Mouse (Mus musculus): Measurements from ENCODE around the gene H2-Q10. TPM values are rescaled to one million over a fixed set of nuclear protein-coding genes. Genes with fewer than 3 reads are reported as not detected.
"Not testable (repeated sequence)": the region's sequence is repeated elsewhere in the genome, so short reads cannot be mapped to it uniquely, and the experiment has no call there.

H2-Q10 gene
- polyA plus RNA-seq, 1 experiment from 2014 or later = 0.36 TPM

DNA sequence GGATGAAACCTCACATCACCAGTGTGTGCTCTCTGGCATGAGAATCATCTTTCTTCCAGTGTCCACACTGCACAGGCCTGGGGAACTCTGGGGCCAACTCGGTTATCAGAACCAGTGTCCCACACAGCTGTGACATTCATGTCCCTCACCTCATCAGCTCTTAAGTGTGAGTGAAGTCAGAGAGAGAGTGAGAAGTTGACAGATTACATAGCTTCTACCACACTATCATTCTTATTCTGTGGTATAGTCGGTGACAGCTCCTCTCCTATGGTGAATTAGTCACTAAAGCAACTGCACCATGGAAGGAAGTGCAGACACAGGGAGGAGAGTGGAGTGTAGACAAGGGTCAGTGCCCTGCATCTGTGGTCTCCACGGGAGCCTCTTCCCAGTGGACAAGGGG is 953 bp upstream of the H2-Q10 start:
- not testable (repeated sequence) for H3K9ac ChIP-seq (replicated peaks); H3K4me2 ChIP-seq; H3K9me3 ChIP-seq (replicated peaks); H3K27ac ChIP-seq (replicated peaks); ATAC-seq (ENCODE audit: low FRiP score); H3K36me3 ChIP-seq; H3K4me3 ChIP-seq (replicated peaks)
- H3K27me3 ChIP-seq (replicated peaks) = peaks cover 27% of the 10 kb centered on the region
- 64% methylated on average over 3 of the region's 3 CpGs for WGBS
- H3K4me1 ChIP-seq = peaks cover 12% of the 10 kb centered on the region

DNA sequence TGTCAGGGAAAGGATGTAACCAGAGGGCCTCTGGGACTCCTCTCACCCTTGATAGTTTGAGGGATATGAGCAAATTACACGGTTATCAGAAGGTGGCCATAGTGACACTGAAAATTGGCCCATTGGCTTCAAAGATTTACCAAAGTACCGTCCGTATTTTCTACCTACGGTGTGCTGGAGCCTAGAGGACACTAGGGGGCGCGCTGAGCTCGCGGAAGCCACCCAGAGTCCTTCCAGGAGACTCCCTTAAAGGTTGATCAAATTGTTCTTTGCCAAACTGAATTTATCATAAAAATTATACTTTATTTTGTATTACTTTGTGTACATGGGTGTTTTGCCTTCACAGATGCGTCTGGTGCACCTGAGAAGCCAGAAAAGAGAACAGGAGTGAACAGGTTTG is 14.2 kb downstream of the H2-Q10 start:
- H3K9ac ChIP-seq (replicated peaks) = no peak overlapping the region
- H3K4me2 ChIP-seq = no peak overlapping the region
- H3K27me3 ChIP-seq (replicated peaks) = no peaks in the 10 kb centered on the region
- no peaks in the 10 kb centered on the region for H3K36me3 ChIP-seq
- H3K9me3 ChIP-seq (replicated peaks) = no peaks in the 10 kb centered on the region
- no peak for ATAC-seq (ENCODE audit: low FRiP score)
- no peak overlapping the region for H3K4me3 ChIP-seq (replicated peaks)
- WGBS = 4% methylated on average over 9 of the region's 9 CpGs
- H3K4me1 ChIP-seq = no peaks in the 10 kb centered on the region
- H3K27ac ChIP-seq (replicated peaks) = no peak overlapping the region

DNA sequence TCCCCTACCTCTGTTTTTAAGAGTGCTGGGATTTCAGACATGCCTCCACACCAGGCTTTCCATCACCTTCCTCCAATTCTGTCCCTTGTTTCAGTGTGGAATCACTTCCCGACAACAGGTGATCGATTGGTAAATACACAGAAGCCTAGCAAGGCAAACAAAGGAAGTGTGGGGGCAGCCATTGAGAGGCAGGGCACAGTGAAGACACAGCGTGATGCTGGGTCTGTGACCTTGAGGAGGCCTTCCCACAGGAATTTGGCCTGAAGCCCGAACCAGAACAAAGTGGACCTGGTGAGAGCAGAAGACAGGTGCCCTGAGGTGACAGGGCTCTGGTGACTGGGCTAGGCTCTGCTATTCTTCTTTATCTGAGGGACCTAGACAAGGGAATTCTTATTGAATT is 15.8 kb downstream of the H2-Q10 start:
- no peak overlapping the region for H3K4me3 ChIP-seq (replicated peaks)
- 28% methylated on average over 4 of the region's 4 CpGs for WGBS
- no peak overlapping the region for H3K9ac ChIP-seq (replicated peaks)
- no peaks in the 10 kb centered on the region for H3K9me3 ChIP-seq (replicated peaks)
- H3K27ac ChIP-seq (replicated peaks) = no peak overlapping the region
- no peak overlapping the region for H3K4me2 ChIP-seq
- H3K4me1 ChIP-seq = 0 out of 2 replicates have a peak, but pooled peaks cover 5% of the 10 kb centered on the region
- ATAC-seq (ENCODE audit: low FRiP score) = no peak
- H3K27me3 ChIP-seq (replicated peaks) = no peaks in the 10 kb centered on the region
- no peaks in the 10 kb centered on the region for H3K36me3 ChIP-seq

DNA sequence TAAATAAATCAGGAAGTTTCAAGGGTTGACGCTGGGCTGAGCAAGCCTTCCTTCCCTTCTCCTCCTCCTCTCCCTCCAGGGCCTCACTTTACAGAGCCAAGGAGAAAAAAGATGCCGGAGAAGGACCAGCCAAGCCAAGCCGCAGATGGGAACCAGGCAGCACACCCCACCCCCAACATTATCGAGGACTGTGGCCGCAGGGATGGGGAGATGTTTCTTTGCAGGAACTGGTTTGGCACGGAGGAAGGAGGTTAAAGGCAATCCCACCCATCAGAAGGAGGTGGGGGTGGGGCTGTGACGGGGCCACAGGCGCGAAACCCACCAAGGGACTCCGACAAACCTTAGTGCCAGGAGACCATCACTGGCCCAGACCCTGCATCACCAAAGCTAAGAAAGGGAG is 16.8 kb downstream of the H2-Q10 start:
- no peaks in the 10 kb centered on the region for H3K9me3 ChIP-seq (replicated peaks)
- no peaks in the 10 kb centered on the region for H3K36me3 ChIP-seq
- H3K27me3 ChIP-seq (replicated peaks) = no peaks in the 10 kb centered on the region
- H3K4me1 ChIP-seq = 0 out of 2 replicates have a peak, but pooled peaks cover 5% of the 10 kb centered on the region
- no peak overlapping the region for H3K27ac ChIP-seq (replicated peaks)
- no peak overlapping the region for H3K4me3 ChIP-seq (replicated peaks)
- ATAC-seq (ENCODE audit: low FRiP score) = no peak
- no peak overlapping the region for H3K4me2 ChIP-seq
- WGBS = 69% methylated on average over 10 of the region's 10 CpGs
- no peak overlapping the region for H3K9ac ChIP-seq (replicated peaks)

DNA sequence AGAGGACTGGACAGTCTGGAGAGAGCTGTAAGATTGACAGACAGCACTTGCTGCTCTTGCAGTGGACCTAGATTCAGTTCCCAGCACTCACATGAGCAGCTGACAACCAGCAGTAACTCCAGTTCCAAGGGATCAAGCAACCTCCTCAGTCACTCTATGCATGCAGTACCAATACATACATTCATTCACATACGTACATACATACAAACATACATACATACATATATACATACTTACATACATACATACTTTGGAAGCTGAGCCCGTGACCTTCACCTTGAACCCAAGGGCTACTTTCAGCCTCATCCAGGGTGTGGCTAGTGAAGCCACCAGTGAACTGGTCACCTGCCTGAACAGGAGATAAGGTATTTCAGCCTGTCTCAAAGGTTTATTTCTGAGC is 18.2 kb downstream of the H2-Q10 start:
- Histone ChIP-seq H3K36me3 (no peaks in the 10 kb centered on the region), H3K27ac (replicated peaks) (no peak overlapping the region), H3K4me1 (0 out of 2 replicates have a peak, but pooled peaks cover 5% of the 10 kb centered on the region), H3K9ac (replicated peaks) (no peak overlapping the region), H3K4me2 (no peak overlapping the region), H3K27me3 (replicated peaks) (no peaks in the 10 kb centered on the region), H3K4me3 (replicated peaks) (no peak overlapping the region), H3K9me3 (replicated peaks) (no peaks in the 10 kb centered on the region)
- ATAC-seq (ENCODE audit: low FRiP score) = no peak
- 95% methylated on average over 2 of the region's 2 CpGs for WGBS

DNA sequence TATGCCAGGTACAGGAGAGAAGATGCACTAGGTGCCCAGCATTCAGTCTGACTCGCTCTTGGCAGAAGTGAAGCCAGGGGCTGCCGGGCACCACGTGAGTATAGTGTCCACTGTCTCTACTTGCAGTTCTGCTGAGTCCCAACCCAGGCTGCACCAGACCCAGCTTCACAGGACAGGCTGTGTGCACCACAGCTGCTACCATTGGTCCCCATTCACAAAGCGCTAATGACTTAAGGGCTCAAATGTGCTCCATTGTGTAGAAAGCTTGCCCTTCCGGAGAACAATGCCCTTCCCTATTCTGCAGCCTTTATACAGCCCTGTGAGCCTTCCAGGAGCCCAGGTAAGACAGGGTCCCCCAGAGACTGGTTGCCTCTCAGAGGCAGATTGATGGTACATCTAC is 20.4 kb downstream of the H2-Q10 start:
- no peak overlapping the region for H3K9ac ChIP-seq (replicated peaks)

DNA sequence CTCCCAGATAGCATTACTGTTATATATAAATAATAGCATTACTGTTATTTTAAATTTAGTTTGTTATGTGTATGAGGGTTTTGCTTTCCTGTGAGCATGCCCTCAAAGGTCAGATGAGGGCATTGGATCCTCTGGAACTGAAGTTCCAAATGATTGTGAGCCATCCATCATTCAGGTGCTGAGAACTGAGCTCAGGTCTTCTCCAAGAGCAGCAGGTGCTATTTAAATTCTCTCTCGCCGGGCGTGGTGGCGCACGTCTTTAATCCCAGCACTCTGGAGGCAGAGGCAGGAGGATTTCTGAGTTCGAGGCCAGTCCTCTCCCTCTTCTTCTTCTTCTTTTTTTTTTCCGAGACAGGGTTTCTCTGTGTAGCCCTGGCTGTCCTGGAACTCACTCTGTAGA is 27.2 kb downstream of the H2-Q10 start:
- Histone ChIP-seq H3K36me3 (no peaks in the 10 kb centered on the region), H3K4me2 (no peak overlapping the region), H3K9ac (replicated peaks) (no peak overlapping the region), H3K4me1 (peaks cover 1% of the 10 kb centered on the region; the same call in 1 of the 2 replicates), H3K9me3 (replicated peaks) (no peaks in the 10 kb centered on the region), H3K4me3 (replicated peaks) (no peak overlapping the region), H3K27ac (replicated peaks) (no peak overlapping the region), H3K27me3 (replicated peaks) (no peaks in the 10 kb centered on the region)
- ATAC-seq (ENCODE audit: low FRiP score) = no peak
- 96% methylated on average over 7 of the region's 7 CpGs for WGBS

More for the DNA sequence above, 20.4 kb downstream of the H2-Q10 start:
- 30% methylated on average over 5 of the region's 5 CpGs for WGBS
- H3K27me3 ChIP-seq (replicated peaks) = no peaks in the 10 kb centered on the region
- no peaks in the 10 kb centered on the region for H3K9me3 ChIP-seq (replicated peaks)
- no peak overlapping the region for H3K27ac ChIP-seq (replicated peaks)
- no peaks in the 10 kb centered on the region for H3K36me3 ChIP-seq
- no peak overlapping the region for H3K4me2 ChIP-seq
- no peak for ATAC-seq (ENCODE audit: low FRiP score)
- H3K4me3 ChIP-seq (replicated peaks) = no peak overlapping the region
- H3K4me1 ChIP-seq = 0 out of 2 replicates have a peak, but pooled peaks cover 5% of the 10 kb centered on the region

DNA sequence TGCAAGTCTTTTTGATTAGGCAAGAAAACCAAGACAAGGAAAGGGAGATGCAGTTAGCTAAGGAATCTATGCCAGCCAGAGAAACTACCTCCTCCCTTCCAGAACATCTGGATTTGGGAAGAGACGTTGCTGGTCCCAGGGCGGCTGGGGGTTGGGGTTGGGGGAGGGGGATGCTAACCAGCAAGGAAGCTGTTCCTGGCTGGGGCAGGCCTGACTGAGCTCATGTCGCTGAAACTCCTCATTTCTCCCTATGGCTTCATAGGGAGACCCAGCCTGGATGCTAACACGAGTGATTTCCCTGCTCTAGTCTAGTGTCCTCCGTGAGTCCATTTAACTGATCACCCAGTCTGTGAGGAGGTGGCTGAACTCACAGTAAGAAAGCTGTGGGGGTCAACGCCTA is 32.3 kb downstream of the H2-Q10 start:
- Histone ChIP-seq H3K27ac (replicated peaks) (no peak overlapping the region), H3K4me2 (no peak overlapping the region), H3K4me3 (replicated peaks) (no peak overlapping the region), H3K9me3 (replicated peaks) (no peaks in the 10 kb centered on the region), H3K27me3 (replicated peaks) (peaks cover 17% of the 10 kb centered on the region), H3K36me3 (no peaks in the 10 kb centered on the region), H3K4me1 (peaks cover 2% of the 10 kb centered on the region; the same call in 1 of the 2 replicates), H3K9ac (replicated peaks) (no peak overlapping the region)
- ATAC-seq (ENCODE audit: low FRiP score) = no peak
- WGBS = 6% methylated on average over 6 of the region's 6 CpGs

DNA sequence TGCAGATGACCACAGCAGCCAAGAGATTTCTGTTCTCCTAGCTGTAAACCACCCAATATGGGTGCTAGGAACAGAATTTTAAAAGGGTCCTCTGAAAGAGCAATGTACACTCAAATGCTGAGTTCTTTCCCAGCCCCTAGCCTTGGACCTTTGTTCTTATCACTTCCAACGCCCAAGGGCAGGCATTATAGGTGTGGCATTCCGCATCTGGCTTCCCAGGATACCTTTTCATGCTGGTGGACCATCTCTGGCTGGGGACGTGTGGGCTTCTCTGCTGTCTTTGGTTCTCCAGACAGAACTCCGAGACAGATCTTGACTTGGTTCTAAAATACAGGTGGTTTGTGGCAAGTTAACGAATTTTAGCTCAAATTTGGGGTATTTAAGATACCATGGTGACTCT is 32.9 kb downstream of the H2-Q10 start:
- H3K36me3 ChIP-seq = no peaks in the 10 kb centered on the region
- no peak overlapping the region for H3K4me3 ChIP-seq (replicated peaks)
- no peak overlapping the region for H3K9ac ChIP-seq (replicated peaks)
- WGBS = 58% methylated on average over 5 of the region's 5 CpGs
- no peak for ATAC-seq (ENCODE audit: low FRiP score)
- no peak overlapping the region for H3K27ac ChIP-seq (replicated peaks)
- no peak overlapping the region for H3K4me2 ChIP-seq
- H3K4me1 ChIP-seq = peaks cover 2% of the 10 kb centered on the region; the same call in 1 of the 2 replicates
- peaks cover 22% of the 10 kb centered on the region for H3K27me3 ChIP-seq (replicated peaks)
- H3K9me3 ChIP-seq (replicated peaks) = no peaks in the 10 kb centered on the region

DNA sequence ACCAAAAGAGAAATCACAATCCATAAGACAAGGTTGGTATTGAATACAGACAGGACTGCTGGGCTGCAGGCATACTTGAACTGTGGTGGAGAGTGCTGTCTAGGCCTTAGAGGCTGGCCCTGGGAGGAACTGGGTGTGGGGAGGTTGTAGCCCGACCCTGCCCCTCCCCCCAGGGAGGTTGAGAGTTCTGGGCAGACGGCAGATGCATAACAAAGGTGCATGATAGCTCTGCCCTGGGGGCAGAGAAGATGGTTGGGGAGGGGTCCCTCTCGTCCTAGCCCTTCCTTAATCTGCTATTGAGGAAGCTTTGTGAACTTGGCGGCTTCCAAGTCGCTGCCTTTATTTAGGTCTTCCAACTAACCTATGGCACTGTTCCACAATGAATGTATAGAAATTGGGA is 34.0 kb downstream of the H2-Q10 start:
- H3K9ac ChIP-seq (replicated peaks) = no peak overlapping the region
- no peak overlapping the region for H3K4me3 ChIP-seq (replicated peaks)
- H3K27me3 ChIP-seq (replicated peaks) = peaks cover 24% of the 10 kb centered on the region
- peaks cover 2% of the 10 kb centered on the region; the same call in 1 of the 2 replicates for H3K4me1 ChIP-seq
- H3K27ac ChIP-seq (replicated peaks) = no peak overlapping the region
- no peak for ATAC-seq (ENCODE audit: low FRiP score)
- no peaks in the 10 kb centered on the region for H3K36me3 ChIP-seq
- WGBS = 27% methylated on average over 5 of the region's 5 CpGs
- H3K9me3 ChIP-seq (replicated peaks) = no peaks in the 10 kb centered on the region
- no peak overlapping the region for H3K4me2 ChIP-seq

DNA sequence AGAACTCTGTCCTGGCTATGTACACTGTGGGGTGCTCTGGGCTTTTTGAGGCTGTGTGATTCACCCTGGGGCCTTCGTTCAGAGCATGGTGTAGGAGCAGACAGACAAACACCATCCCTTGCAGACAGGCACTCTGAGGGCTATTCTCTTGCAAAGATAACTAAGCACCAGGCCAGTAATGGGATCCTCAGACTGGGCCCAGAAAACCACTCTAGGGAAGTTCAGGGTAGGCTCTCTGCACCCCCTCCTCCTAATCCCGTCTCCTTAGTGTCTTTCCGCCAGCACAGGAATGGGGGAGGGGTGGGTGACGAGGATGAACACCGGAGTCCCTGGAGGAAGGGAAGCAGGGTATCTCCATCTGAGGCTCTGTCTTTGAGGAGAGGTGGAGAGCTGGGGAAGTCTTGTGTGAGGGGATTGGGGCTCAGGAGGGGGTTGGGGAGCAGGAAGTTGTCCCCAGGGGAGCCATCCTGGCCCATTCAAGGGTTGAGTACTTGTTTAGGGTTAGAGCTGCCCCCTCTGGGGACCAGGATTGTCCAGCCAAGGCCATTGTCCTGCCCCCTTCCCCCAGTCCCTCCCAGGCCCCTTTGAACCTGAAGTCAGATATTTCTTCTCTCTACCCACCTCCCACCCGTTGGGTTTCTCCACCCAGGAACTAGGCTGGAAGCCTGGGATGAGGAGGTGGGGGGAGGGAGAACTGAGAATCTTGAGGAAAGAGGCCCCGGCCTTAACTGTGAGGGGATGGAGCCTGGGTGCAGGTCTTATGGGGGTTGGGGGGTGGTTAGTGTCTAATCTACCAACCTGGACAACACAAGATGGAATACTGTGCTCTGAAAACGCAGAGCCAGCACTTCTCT is 35.0 kb downstream of the H2-Q10 start:
- Histone ChIP-seq H3K27me3 (replicated peaks) (peaks cover 24% of the 10 kb centered on the region), H3K4me3 (replicated peaks) (no peak overlapping the region), H3K36me3 (no peaks in the 10 kb centered on the region), H3K4me2 (no peak overlapping the region), H3K27ac (replicated peaks) (no peak overlapping the region), H3K9me3 (replicated peaks) (no peaks in the 10 kb centered on the region), H3K4me1 (peaks cover 2% of the 10 kb centered on the region; the same call in 1 of the 2 replicates), H3K9ac (replicated peaks) (no peak overlapping the region)
- WGBS = 29% methylated on average over 8 of the region's 8 CpGs
- ATAC-seq (ENCODE audit: low FRiP score) = no peak

DNA sequence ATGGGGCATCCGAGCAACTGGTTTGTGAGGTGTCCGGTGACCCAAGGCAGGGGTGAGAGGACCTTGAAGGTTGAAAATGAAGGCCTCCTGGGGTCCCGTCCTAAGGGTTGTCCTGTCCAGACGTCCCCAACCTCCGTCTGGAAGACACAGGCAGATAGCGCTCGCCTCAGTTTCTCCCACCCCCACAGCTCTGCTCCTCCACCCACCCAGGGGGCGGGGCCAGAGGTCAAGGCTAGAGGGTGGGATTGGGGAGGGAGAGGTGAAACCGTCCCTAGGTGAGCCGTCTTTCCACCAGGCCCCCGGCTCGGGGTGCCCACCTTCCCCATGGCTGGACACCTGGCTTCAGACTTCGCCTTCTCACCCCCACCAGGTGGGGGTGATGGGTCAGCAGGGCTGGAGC is 35.9 kb downstream of the H2-Q10 start, which contains the start of gene Pou5f1:
TSS of gene Pou5f1 (plus strand) at position 243 of the 400 bp plus-strand sequence.
- Histone ChIP-seq H3K36me3 (no peaks in the 10 kb centered on the region), H3K4me1 (peaks cover 2% of the 10 kb centered on the region; the same call in 1 of the 2 replicates), H3K9ac (replicated peaks) (no peak within 1 kb of the TSS), H3K27ac (replicated peaks) (no peak within 1 kb of the TSS), H3K9me3 (replicated peaks) (no peaks in the 10 kb centered on the region), H3K4me2 (no peak within 1 kb of the TSS), H3K27me3 (replicated peaks) (peaks cover 24% of the 10 kb centered on the region), H3K4me3 (replicated peaks) (no peak within 1 kb of the TSS)
- 45% methylated on average over 13 of the region's 13 CpGs for WGBS
- ATAC-seq (ENCODE audit: low FRiP score) = no peak

Measured in neural tube, embryonic 15.5 days (tissue).